8 mouse cellular contexts compared by ENCODE assay signal in genomic region chr14:27237522-27238187, GRCm38 (mm10).
DNase-seq lines count a peak whose midpoint lies in the region; ATAC-seq and TF ChIP-seq lines count a peak whose summit lies in the region.

No protein-coding gene starts in this region.

- H3K36me3 ChIP-seq in embryonic facial prominence, embryonic 11.5 days (replicated peaks; ENCODE audit: control insufficient read depth, insufficient read depth, low read depth, low read length), result no peaks in the 10 kb centered on the region
- H3K36me3 ChIP-seq in hindbrain, postnatal 0 days (ENCODE audit: insufficient read depth, low read length), result no peaks in the 10 kb centered on the region
- no peaks in the 10 kb centered on the region for H3K36me3 ChIP-seq in liver, embryonic 11.5 days (ENCODE audit: control insufficient read depth, insufficient read depth, low read length)

- intact Hi-C loops in left cerebral cortex, postnatal 4 days (cut with DNase I), result no loop called here
- intact Hi-C loops in left cerebral cortex, postnatal 14 days (cut with DNase I), result no loop called here

- no peak overlapping the region for H3K4me2 ChIP-seq in embryonic facial prominence, embryonic 11.5 days (ENCODE audit: low read depth, low read length)
- H3K4me2 ChIP-seq in hindbrain, postnatal 0 days (ENCODE audit: low read depth, low read length), result no peak overlapping the region
- peak overlapping the region; percentile 46 for H3K4me2 ChIP-seq in liver, embryonic 11.5 days

- WGBS in embryonic facial prominence, embryonic 11.5 days, result 43% methylated on average over 12 of the region's 12 CpGs
- whole genome bisulfite sequencing in hindbrain, postnatal 0 days, result 53% methylated on average over 12 of the region's 12 CpGs
- WGBS in liver, embryonic 11.5 days, result 24% methylated on average over 12 of the region's 12 CpGs

- H3K9ac ChIP-seq in embryonic facial prominence, embryonic 11.5 days (replicated peaks; ENCODE audit: low read length), result no peak overlapping the region
- no peak overlapping the region for H3K9ac ChIP-seq in hindbrain, postnatal 0 days (replicated peaks; ENCODE audit: low read length)
- no peak overlapping the region for H3K9ac ChIP-seq in liver, embryonic 11.5 days (ENCODE audit: low read depth, low read length)

- no peaks in the 10 kb centered on the region for H3K9me3 ChIP-seq in embryonic facial prominence, embryonic 11.5 days (replicated peaks; ENCODE audit: control insufficient read depth, low read length)
- H3K9me3 ChIP-seq in hindbrain, postnatal 0 days (ENCODE audit: low read length), result no peaks in the 10 kb centered on the region
- no peaks in the 10 kb centered on the region for H3K9me3 ChIP-seq in liver, embryonic 11.5 days (ENCODE audit: control insufficient read depth, low read length)

- no peak for TF ChIP-seq CTCF in hindbrain, postnatal 0 days (IDR thresholded peaks at IDR 0.05; ENCODE audit: low read depth)

- peak; percentile 47 for DNase-seq in left cerebral cortex, postnatal 4 days
- no peak for DNase-seq in left cerebral cortex, postnatal 14 days (ENCODE audit: low spot score in 2 of 2)
- DNase-seq in embryonic facial prominence, embryonic 11.5 days (ENCODE audit: low spot score), result peak; percentile 31
- DNase-seq in hindbrain, postnatal 0 days (ENCODE audit: low spot score), result peak; percentile 53
- peak; percentile 36 for DNase-seq in liver, embryonic 11.5 days (ENCODE audit: low spot score)
- no peak for DNase-seq in right cerebral cortex, postnatal 4 days
- DNase-seq in ovary, adult 18-20 months (ENCODE audit: low spot score), result no peak

- no peak overlapping the region for H3K27ac ChIP-seq in embryonic facial prominence, embryonic 11.5 days (replicated peaks; ENCODE audit: low read depth, low read length)
- H3K27ac ChIP-seq in hindbrain, postnatal 0 days, result no peak overlapping the region
- H3K27ac ChIP-seq in liver, embryonic 11.5 days (ENCODE audit: low read depth, low read length), result no peak overlapping the region

- no peaks in the 10 kb centered on the region for H3K4me1 ChIP-seq in embryonic facial prominence, embryonic 11.5 days (ENCODE audit: control insufficient read depth, insufficient read depth, low read length)
- H3K4me1 ChIP-seq in hindbrain, postnatal 0 days (ENCODE audit: insufficient read depth, low read length), result peaks cover 7% of the 10 kb centered on the region; the same call in 1 of the 2 replicates
- H3K4me1 ChIP-seq in liver, embryonic 11.5 days (replicated peaks; ENCODE audit: control insufficient read depth, insufficient read depth, low read length), result peaks cover 3% of the 10 kb centered on the region; the same call in 1 of the 2 replicates

- no peak overlapping the region for H3K4me3 ChIP-seq in embryonic facial prominence, embryonic 11.5 days (ENCODE audit: low read depth, low read length)
- H3K4me3 ChIP-seq in hindbrain, postnatal 0 days (ENCODE audit: low read length), result no peak overlapping the region
- H3K4me3 ChIP-seq in liver, embryonic 11.5 days (ENCODE audit: low read depth, low read length), result peak overlapping the region; percentile 6; the same call in 1 of the 2 replicates

- H3K27me3 ChIP-seq in embryonic facial prominence, embryonic 11.5 days (ENCODE audit: control insufficient read depth, insufficient read depth, low read length), result no peaks in the 10 kb centered on the region
- no peaks in the 10 kb centered on the region for H3K27me3 ChIP-seq in hindbrain, postnatal 0 days (ENCODE audit: insufficient read depth, low read length)
- no peaks in the 10 kb centered on the region for H3K27me3 ChIP-seq in liver, embryonic 11.5 days (replicated peaks; ENCODE audit: control insufficient read depth, insufficient read depth, low read length)

- no peak for ATAC-seq in embryonic facial prominence, embryonic 11.5 days (replicated peaks; ENCODE audit: insufficient number of reproducible peaks, low FRiP score, low TSS enrichment, low read depth)
- peak; percentile 56; the same call in 1 of the 2 replicates for ATAC-seq in hindbrain, postnatal 0 days
- ATAC-seq in liver, embryonic 11.5 days (replicated peaks; ENCODE audit: low FRiP score), result no peak
- ATAC-seq in neutrophil, adult 5-6 weeks (ENCODE audit: extremely low read depth, insufficient number of reproducible peaks, low FRiP score, poor library complexity, severe bottlenecking), result peak; percentile 73

Comparison
In these comparisons a context has a peak if more than half of its experiments do, and no peak if none do; other contexts are left out.
1. DNase-seq: peak in left cerebral cortex, postnatal 4 days (single experiment), embryonic facial prominence, embryonic 11.5 days (single experiment), hindbrain, postnatal 0 days (single experiment) and liver, embryonic 11.5 days (single experiment); none in left cerebral cortex, postnatal 14 days (0 of 2), right cerebral cortex, postnatal 4 days (single experiment) and ovary, adult 18-20 months (single experiment).
2. ATAC-seq: peak in hindbrain, postnatal 0 days (single experiment) and neutrophil, adult 5-6 weeks (single experiment); none in embryonic facial prominence, embryonic 11.5 days (single experiment) and liver, embryonic 11.5 days (single experiment).